Mouse (Mus musculus) testis, adult 2 months (tissue): Measurements from ENCODE around the gene Cep112.

Experiments
- CTCF ChIP-seq: fragments of 200-500 bp; IDR thresholded peaks from 2 replicates; pipeline ENCODE4 v1.5.1; 2012; ENCODE audit warnings: low read depth, mild to moderate bottlenecking, inconsistent platforms, low read length, moderate library complexity; ENCODE audit not compliant: control insufficient read depth, insufficient read depth, insufficient replicate concordance
- POLR2A ChIP-seq: fragments of 200-500 bp; IDR thresholded peaks from 2 replicates; pipeline ENCODE4 v1.6.1; 2012; ENCODE audit warnings: low read depth, mild to moderate bottlenecking, inconsistent platforms, low read length, moderate library complexity; ENCODE audit not compliant: control insufficient read depth

DNA sequence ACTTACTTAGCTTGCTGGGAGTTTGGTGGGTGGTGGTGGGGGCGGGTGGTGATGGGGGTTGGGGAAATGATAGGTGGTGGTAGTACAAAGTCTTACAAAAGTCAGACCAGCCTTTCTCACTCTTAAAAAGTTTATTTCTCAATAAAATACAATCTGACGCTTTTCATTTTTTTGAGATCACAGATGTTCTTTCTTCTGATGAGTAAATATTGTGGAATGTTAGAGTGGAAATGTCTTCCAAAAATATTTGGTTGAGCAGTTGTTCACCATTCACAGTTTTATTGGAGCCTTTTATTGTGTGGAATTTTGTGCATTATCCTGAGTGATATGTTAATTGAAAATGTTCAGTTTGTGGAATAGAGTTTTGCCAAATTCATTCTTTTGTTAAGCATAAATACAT is 332.2 kb downstream of the Cep112 start:
- no peak for TF ChIP-seq POLR2A
- no peak for TF ChIP-seq CTCF
